Mouse (Mus musculus): ENCODE measurements at regions not wholly inside any gene's neighbourhood (a gene's known extent, or its start where the extent isn't known, plus 50 kb on each side); places are given as distances from the start of the nearest gene placed in this dataset.

DNA sequence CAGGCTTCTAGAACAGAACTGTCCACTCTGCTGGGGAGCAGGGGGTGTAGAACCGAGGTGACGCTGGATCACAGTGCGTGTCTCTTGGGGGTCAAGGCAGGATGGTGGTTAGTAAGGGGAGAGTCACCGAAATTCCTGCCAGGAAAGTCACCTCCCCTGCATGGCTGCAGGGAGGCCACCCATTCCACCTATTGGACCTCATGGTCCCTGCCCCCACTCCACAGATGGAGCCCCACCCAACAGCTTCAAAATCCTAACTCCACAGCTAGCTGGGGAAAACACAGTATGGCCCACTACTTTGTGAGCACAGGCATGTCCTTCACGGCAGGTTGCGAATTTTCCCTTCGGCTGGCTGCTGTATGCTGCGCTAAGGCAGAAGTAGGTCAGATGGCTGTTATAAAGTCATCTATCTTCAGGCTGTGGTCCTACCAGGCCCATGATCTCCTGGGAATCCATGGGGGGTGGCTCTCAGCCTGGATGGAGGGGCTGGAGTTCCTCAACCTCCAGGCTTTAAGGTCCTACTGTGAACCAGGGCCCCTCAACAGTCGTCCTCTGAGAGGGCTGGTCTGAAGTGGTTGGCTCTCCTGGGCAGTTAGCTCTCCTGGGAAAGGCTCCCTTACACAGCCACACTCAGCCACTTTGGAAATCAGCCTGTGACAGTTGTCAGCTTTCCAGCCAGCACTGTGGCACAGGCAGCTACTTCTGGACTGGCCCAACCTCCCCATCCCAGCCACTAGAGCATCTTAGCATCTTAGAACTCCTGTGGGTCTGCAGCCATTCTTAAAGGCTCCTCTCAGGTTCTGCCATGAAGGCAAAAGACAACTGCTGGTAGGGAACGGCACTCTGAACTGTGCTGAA lies 124.0 kb upstream of the Klf14 start:
- DNase-seq (ENCODE audit: low read depth): no peak

GRCm38 (mm10) chr6:31083701-31084100 lies 124.8 kb upstream of the Klf14 start:
- no peak for DNase-seq (ENCODE audit: low read depth)

- peak; percentile 74 for DNase-seq (ENCODE audit: low read depth)
Measured at GRCm38 (mm10) chr6:31085063-31085759, 126.3 kb upstream of the Klf14 start.

DNA sequence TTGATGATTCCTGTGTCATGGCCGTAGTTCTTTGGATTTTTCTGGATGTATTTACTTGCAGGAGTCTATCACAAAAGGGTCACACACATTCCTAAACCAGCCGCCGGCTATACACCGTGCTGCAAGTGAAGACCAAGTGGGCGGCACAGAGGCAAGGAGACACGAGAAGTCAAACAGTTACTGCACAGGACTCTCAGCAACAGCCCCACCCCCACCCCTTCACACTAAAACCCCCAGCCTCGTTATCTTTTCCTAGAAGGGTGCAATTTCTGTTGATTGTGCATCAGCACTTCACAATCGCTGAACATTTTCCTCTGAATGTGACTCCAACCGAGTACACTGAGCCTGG lies 126.9 kb upstream of the Klf14 start:
- DNase-seq (ENCODE audit: low read depth): no peak

- no peak for DNase-seq (ENCODE audit: low read depth)
Measured at GRCm38 (mm10) chr6:31086283-31086682, 127.4 kb upstream of the Klf14 start.

DNA sequence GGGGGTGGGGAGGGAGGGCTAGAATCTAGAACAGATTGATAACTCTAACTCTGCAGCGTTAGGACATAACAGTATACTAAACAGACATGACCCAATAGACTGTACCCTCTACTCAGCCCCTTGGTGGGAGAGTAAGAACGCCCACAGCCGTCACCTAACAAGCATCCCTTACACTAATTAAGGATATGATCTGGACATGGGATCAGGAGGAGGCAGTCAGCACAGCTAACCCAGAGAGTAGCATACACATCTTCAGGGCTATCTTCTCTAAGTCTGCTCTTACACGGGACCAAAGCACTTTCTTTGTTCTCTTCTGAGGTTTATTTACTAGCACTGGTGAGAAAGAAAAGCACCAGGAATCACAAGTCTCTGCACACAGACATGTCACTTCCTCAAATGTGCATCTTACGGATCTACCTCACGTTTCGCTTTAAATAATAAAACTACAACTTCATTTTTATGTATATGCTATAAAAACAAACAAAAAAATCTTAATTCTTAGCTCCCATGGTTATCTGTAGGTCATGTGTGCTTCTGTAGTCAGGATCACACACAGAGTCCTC lies 128.0 kb upstream of the Klf14 start:
- no peak for DNase-seq (ENCODE audit: low read depth)

DNA sequence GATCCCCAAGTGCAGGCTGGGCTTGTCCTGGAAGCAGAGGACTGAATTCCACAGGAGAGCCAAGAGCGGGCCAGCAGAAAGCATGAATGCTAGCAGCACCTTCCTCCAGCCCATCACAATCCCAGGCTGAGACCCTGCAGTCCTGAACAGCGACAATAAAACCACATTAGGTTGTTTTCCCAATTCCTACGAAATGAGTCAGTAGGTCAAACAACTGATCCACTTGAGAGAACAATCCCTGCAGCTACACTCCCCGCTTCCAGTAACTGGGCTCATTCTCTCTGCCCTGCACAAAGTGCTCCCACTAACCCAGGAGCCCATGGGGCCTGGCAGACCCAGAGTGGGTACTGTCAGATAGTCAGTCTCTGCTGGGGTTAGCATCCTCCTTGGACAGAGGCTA lies 128.6 kb upstream of the Klf14 start:
- DNase-seq (ENCODE audit: low read depth): no peak

DNA sequence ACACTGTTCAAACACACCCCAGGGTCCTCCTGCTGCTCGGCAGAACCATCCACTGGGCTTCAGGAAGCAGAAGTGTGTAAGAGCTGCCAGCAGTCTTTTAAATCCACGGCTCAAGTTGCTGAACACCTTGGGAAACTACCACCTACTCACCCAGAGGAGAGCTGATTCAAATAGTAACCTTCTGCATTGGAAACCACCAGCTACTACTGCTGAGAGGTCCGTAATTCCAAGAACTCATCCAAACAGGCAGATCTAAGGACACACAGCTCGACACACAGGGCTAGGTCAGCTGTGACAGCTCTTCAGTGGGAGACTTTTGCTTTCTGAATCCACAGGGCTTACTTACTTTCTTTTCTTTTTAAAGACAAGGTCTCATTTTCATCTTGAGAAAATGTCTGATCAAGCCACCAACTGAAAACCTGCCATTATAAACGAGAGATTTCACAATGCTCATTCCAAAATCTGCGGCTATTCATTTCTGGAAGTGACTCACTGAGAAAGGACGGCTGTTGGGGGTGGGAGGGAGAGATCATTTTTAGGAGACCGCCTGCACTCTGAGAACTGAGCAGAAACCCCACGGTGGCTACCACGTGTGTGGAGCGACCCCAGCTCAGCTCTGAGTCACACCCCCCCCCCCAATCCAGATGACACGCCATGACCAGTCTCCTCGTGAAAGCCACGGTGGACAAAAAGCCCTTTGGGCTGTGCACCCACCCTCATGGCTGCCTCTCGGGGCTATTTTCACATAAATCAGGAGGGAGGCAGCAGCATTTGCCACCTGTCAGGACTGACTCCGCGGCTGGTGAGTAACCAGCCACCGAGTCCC lies 129.5 kb upstream of the Klf14 start:
- peak; percentile 78 for DNase-seq (ENCODE audit: low read depth)

DNA sequence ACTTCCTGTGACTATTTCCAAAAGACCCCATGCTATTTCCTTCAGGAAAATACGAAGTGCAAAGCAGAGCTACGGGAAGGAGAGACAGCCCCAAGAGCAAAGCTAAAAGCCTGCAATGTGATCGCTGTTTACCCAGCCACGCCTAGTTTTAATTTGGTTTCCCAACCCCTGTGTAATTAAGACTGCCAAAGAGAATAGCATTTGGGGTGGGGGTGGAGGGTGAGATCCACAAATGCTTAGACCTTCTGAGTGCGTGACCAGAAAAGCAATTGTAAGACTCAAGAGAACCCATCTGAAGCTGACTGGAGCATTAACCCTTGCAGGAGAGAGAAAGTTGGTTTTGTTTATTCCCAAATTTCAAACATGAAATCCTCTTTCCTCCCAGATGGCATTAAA lies 130.1 kb upstream of the Klf14 start:
- DNase-seq (ENCODE audit: low read depth): no peak

DNA sequence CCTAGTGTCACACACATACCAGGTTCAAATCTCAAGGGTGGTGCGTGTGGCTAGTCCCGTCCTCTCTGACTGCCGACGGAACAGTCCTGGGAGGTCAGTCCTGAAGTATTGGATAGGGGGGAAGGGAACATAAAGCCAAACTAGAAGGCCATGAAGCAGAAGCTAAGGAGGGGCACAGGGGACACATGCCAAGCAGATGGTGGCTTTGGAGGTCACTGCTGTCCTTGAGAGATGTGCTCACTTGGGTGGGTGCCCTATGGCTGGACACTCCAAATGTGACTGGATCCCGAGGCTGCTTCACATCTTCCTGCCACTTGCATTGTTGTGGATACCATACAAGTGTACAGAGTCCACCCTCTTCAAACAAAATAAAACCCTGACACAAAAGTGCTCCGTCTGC lies 131.4 kb upstream of the Klf14 start:
- no peak for DNase-seq (ENCODE audit: low read depth)

DNA sequence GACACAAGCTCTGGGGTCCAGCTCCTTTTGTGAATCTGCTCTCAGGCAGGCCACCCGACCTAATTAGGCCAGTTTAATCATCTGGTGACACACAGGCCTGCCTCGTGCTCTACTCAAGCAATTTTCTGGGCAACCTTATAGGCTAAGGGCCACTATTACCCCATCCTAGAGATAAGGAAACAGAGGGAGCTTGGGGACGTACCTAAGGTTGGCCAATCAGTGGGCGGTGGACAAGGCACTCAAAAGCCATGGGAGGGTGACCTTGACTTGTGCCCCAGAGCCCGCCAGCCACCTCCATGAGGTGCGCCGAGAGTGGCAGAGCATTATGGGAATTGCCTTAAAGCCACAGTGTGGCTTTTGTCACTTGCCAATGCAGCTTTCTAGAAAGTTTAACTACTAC lies 131.9 kb upstream of the Klf14 start:
- DNase-seq (ENCODE audit: low read depth): no peak

DNA sequence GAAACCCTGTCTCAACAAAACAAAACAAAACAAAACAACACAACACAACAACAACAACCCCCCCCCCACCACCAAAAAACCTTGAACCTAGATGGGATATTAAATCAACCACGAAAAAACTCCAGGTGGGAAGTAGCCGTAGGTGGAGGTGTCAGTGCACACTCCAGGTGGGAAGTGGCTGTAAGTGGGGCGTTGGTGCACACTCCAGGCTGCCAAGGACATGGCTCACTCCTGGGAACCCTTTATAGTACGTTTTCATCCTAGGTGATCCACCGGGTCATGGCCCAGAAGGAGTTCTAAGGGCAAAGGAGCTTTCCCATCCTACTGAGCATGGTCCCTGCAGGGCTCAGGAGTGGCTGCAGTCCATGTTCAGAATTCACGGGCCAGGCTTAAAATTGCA lies 133.4 kb upstream of the Klf14 start:
- DNase-seq (ENCODE audit: low read depth): no peak

DNA sequence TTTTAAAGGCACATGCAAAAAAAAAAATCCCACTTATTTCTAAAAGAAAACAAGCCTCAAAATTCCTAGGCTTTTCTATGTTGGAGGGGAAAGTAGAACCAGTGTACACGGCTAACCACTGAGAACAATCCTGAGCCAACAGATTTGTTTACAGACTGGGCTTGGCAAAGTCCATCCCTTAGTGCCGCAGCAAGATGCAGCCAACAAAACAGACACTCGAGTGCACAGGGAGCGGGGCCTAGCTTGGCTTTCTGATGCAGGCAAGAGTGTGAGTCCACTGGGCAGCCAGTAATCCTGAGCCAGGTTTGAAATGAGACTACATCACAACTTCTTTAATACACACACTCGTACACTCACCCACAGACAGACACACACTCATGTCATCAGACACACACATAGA lies 133.9 kb upstream of the Klf14 start:
- DNase-seq (ENCODE audit: low read depth): no peak

DNA sequence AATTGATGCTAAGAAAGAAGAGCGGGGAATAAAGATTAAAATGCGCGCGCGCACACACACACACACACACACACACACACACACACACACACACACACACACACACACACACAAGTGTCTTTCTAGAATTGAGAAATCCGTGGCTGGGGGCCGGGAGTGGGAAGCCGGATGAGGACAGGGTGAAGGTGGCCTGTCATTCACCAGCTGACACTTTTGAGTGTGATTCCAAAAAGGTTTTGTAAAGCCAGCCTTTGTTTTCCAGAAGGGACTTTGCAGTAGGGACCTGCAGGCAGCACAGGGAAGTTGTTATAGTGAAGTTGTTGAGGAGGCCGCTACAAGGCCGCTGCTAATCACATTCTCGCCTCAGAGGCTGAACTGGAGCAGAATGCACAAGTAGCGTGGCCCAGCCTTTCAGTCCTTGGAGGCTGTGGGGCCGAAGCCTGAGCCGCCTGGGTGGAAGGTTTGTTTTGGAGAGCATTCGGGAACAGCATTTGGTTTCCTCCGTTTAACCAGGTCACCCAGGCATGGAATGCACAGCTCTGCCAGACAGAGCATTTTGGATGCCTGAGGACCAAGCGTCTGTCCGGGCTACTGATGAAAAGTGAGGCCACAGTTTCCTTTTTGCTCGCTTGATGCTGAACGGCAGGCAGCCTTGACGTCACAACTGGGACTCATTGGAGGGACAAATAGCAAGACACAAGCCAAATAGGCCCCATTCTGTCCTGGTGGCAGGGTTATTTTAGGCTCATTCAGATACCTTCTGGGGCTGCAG lies 137.3 kb upstream of the Klf14 start:
- no peak for DNase-seq (ENCODE audit: low read depth)

DNA sequence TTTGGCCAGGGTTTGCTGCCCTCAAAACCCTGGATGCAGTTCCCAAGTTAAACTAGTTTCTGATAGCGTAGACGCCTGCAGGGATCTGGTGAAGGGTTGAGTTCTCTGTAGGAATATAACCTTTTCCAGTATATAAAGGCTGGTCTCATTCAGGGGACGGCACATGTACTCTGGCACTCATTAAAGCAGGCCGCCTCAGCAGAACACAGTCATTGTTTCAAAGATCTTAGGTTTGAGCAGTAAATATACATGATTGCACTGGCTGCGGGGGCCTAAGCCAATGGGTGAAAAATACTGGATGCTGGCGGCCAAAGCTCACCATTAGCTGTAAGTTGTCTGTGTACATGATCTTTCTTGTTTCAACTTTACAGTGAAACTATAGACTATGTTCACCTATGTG lies 137.9 kb upstream of the Klf14 start:
- no peak for DNase-seq (ENCODE audit: low read depth)

DNA sequence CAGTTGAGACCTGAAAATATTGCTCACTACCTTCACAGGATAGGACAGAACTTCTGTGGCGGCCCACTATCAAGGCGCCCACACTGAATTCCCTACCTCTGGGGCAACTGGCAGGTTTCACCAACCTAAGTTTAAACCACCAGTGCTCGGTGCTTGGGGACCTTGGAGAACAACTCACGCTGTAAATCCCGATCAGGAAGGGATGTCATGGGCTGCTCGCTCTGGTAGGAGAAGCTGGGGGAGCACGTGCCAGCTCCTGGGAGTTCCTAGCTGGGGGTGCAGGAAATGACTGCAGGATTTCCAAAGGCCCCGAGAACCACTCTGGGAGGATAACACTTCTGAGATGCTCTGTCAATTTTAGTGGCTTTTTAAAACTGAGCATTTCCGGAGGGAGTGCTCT lies 138.4 kb upstream of the Klf14 start:
- no peak for DNase-seq (ENCODE audit: low read depth)

GRCm38 (mm10) chr6:31098106-31098505 lies 139.2 kb upstream of the Klf14 start:
- DNase-seq (ENCODE audit: low read depth): no peak

DNA sequence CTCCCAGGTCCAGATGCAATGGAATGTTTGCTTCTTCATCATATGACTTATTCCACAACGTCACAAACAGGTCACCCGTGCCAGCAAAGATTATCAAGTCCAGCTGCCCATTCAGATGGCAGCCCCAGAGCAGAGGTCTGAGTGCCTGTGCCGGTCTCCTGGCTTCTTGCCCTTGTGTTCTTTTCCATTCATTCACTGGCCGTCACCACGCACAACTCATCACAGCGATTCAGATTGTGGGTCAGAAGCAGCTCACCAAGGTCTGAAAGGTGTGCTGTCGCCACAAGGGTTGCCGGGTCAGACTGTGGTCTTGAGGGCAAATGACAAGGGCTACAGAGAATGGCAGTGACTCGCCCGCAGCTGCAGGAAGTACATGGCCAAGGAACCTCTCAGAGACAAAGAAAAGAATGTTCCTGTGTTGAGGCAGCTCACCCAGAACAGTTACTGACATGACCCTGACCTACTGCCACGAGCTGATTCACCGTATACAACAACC lies 141.3 kb upstream of the Klf14 start:
- DNase-seq (ENCODE audit: low read depth): peak; percentile 62

GRCm38 (mm10) chr6:31100749-31101148 lies 141.9 kb upstream of the Klf14 start:
- no peak for DNase-seq (ENCODE audit: low read depth)

GRCm38 (mm10) chr6:31106144-31106836 lies 147.4 kb upstream of the Klf14 start:
- DNase-seq (ENCODE audit: low read depth): no peak

- DNase-seq (ENCODE audit: low read depth): no peak
Measured at GRCm38 (mm10) chr6:31106856-31107359, 148.0 kb upstream of the Klf14 start.

Data from 416B (cell line).